Mouse (Mus musculus): Measurements from ENCODE around the gene Lamb1.

DNA sequence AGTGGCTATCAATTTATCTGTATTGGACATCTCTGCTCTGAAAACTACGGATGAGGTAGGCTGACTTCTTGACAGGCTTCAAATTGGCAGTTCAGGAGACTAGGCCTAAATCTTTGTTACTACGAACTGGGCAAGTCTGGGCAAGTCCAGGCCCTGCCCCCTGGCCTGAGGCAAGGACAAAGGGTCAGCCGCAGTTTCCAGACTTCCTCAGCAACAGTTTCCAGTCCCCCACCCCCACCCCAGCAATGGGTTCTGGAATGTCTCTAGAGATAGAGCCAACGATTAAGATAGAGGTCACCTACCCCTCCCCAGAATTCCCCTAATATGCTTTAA is 110.2 kb downstream of the Lamb1 start:
- no peak for TF ChIP-seq CTCF (conservative IDR thresholded peaks at IDR 0.05; ENCODE audit: low read length)
- TF ChIP-seq NANOG (IDR thresholded peaks at IDR 0.05; ENCODE audit: borderline replicate concordance, low read length) = no peak
- no peak for TF ChIP-seq POU5F1 (IDR thresholded peaks at IDR 0.05; ENCODE audit: borderline replicate concordance, low read length)

Data from E14TG2a.4 (cell line).